Comparison of ENCODE assay signal across 21 mouse cellular contexts in the genomic region with DNA sequence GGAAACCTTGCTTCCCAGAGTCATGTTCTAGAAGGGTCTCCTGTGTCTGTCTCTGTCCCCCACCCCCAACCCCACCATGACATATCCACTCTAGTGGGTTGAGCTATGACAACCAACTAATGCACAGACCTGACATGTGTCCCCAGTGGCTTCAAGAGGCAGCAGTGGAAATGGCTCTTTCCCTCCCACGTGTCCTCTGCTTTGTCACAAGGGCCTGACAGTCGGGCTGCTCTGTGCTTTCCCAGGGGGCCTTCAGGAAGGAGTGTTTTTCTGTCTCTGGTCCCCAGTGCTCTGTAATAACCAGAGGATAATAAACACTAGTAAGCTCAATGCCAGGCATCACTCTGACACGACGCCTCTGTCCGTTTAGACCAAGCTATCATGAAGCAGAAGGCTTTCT.
"Had no signal": no experiment of that assay in that cellular context is flagged by ENCODE, and none has a peak within 500 bp of the region (broad histone marks: within the 10 kb centered on the region; RNA-seq: fewer than 3 reads in every experiment).

No protein-coding gene starts in this region.

- ATAC-seq: liver, postnatal 0 days; lung, postnatal 0 days; midbrain, embryonic 15.5 days had no signal

- H3K36me3 ChIP-seq: kidney, embryonic 15.5 days; limb, embryonic 12.5 days; limb, embryonic 15.5 days; midbrain, embryonic 12.5 days; midbrain, embryonic 15.5 days; neural tube, embryonic 13.5 days had no signal

- H3K27me3 ChIP-seq: kidney, embryonic 15.5 days; limb, embryonic 12.5 days; limb, embryonic 15.5 days; midbrain, embryonic 12.5 days; midbrain, embryonic 15.5 days; neural tube, embryonic 13.5 days had no signal

- H3K4me2 ChIP-seq: kidney, embryonic 15.5 days; limb, embryonic 12.5 days; limb, embryonic 15.5 days; liver, embryonic 11.5 days; lung, embryonic 14.5 days; midbrain, embryonic 12.5 days; midbrain, embryonic 15.5 days; neural tube, embryonic 13.5 days had no signal

- H3K9me3 ChIP-seq: kidney, embryonic 15.5 days; limb, embryonic 12.5 days; limb, embryonic 15.5 days; midbrain, embryonic 12.5 days; midbrain, embryonic 15.5 days; neural tube, embryonic 13.5 days had no signal

- DNase-seq: kidney, adult 11 months; kidney, adult 8-10 months; kidney, postnatal 36 days; layer of hippocampus, postnatal 36 days; left cerebral cortex, postnatal 4 days; liver, postnatal 0 days; lung, embryonic 14.5 days; thymus, adult 2 months; thymus, postnatal 14 days had no signal

- H3K4me3 ChIP-seq: kidney, embryonic 15.5 days; left cerebral cortex, adult 2 months; limb, embryonic 12.5 days; limb, embryonic 15.5 days; midbrain, embryonic 12.5 days; midbrain, embryonic 15.5 days; myocyte; neural tube, embryonic 13.5 days had no signal

- H3K27ac ChIP-seq: kidney, embryonic 15.5 days; left cerebral cortex, adult 2 months; limb, embryonic 12.5 days; limb, embryonic 15.5 days; liver, embryonic 14.5 days; macrophage; midbrain, embryonic 12.5 days; midbrain, embryonic 15.5 days had no signal

- H3K4me1 ChIP-seq: limb, embryonic 15.5 days had no signal

- H3K9ac ChIP-seq: kidney, embryonic 15.5 days; limb, embryonic 12.5 days; limb, embryonic 15.5 days; liver, embryonic 14.5 days; liver, postnatal 0 days; lung, embryonic 14.5 days; midbrain, embryonic 12.5 days; midbrain, embryonic 15.5 days; neural tube, embryonic 13.5 days had no signal
